Mouse (Mus musculus): ENCODE measurements around the gene Lypla2.

Gene Lypla2

DNA sequence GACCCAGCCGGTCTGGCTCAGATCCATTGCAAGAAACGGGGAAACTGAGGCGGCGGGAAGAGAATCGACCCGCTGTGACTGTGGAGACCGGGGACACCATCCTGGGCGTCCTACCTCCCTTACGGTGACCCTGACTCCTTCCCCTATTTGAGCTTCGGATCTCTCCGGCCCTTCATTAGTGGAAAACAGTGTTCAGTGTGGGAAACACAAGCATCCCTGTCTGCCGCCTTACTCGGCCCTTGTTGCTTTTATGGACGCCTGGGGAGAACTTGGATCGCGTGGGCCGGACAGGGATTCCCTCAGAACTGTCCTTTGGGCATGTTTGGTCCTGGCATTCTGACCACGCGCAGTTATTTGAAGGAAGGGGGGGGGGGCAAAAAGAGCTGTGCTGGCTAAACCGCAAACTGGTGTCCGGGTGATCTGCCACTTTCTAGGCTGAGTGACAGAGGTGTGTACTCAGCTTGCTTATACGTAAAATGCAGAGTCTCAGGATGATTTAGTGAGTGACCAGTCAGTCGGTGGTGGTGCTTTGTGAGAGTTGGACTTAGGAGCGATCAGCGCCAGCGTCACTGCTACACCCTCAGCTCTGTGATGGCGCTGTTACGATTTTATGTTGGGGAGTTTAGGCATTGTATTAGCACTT lies 25.6 kb downstream of the Lypla2 start:
- DNase-seq: no peak

DNA sequence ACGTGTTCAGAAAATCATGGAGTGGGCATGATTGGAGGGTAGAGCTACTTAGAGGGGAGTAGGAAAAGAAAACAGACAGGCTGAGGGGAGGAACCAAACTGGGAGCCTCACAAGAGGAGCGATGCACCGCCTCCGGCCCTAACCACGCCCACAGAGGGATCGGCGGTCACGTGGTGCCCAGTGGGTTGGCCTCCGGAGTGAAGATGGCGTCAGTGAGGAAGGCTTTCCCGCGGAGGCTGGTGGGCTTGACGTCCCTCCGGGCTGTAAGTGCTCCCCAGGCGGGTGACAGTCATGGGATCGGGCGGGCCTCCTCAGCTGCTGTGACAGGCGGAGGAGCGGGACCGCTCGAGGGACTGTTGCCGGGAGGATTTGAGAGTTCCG lies 26.2 kb downstream of the Lypla2 start, which contains the start of gene Hmgcl:
TSS of gene Hmgcl (plus strand) at position 171 of the 381 bp plus-strand sequence.
- peak; percentile 98 for DNase-seq

DNA sequence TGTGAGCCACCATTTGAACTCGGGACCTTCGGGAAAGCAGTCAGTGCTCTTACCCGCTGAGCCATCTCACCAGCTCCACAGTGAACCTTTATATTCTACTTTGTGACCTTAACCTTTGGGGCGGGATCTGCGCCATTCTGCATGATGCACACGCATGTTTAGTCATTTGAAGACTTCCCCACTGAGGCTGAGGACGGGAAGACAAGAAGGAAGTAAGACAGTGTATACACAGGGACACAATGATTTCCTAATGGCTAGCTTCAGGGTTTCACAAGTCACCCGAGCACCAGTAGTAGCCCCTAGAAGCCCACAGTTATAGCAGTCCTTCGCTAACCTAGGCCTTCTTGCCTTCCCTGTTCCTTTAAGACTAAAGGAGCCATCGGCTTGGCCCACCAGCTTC lies 26.7 kb downstream of the Lypla2 start:
- no peak for DNase-seq

DNA sequence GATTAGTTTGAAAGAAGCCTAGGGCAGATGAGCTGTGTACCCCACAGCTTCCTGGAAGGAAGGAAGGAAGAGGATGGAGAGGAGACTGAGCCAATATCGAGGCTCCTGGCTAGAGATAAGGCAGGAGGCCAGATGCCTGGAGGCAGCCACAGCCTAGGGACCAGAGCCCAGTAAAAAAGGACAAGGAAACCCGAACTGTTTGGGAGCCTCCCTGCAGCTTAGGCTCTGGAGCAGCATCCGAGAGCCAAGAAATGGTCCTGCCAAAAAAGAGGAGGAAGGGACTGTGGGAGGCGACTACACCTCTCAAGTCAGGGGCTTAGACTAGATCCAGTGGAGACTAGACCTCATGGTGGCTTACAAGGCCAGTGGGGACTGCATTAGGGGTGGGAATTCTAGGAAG lies 29.0 kb downstream of the Lypla2 start:
- DNase-seq: no peak

DNA sequence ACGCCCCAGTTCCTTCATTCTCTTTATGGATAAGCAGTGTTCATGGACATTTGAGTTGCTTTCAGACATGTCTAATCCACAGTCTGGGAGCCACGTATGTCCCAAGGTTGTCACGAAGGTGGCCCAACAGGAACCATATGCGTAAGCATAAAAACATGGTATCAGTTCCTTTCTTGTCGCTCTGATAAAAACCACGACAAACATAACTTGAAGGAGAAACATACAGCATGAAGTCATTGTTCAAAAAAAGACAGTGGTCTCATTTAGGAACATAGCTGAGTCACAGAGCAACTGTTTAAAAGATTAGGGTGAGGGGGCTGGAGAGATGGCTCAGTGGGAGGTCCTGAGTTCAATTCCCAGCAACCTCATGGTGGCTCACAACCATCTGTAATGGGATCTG lies 30.2 kb downstream of the Lypla2 start:
- DNase-seq: no peak

DNA sequence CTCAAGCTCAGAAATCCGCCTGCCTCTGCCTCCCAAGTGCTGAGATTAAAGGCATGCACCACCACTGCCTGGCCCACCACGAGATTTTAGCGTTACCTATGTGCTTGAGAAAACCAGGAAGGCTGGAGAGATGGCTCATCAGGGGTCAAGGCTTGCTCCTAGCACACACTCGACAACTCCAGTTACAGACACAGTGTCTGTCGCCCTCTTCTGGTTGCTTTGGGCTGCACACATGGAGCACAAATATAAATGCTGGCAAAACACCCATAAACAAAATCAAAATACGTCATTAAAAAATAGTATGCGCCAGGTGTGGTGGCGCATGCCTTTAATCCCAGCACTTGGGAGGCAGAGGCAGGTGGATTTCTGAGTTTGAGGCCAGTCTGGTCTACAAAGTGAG lies 31.4 kb downstream of the Lypla2 start:
- peak in 1 of 2 experiments; percentile 32 for DNase-seq

DNA sequence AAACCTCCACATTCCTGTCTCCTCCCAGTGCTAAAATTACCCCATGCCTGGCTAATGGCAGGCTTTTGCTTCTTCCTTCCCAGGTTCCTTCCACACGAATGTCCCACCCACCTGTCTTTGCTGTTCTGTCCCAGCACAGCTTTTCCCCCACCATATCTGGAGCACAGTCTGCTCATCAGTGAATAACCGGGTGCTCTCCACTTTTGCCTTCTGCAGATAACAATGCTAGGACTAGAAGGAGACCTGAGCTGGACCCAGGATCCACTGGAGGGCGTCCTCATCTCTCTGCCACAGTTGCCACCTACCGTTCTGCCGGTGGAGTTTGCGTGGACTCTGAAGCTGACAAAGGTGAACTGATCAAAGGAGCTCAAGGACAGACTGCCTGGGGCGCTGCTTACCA lies 33.6 kb downstream of the Lypla2 start:
- DNase-seq: no peak

DNA sequence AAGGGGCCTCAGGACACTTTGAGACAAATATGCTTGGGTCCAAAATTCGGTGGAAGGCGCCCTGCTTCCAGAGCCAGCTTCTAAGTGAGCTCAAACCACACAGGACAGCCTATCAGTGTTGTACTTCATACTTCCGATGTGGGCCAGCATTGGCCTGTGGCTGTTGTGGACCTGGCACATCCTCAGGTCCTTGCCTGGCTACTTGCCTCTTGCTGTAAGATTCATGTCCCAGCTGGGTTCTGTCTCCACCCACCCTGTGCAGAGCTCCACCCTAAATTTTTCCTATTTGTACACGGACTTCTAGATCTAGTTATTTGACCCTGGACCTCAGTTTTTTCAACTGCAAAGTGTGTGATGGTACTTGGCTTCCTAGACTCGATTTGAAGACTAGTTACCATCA lies 36.9 kb downstream of the Lypla2 start:
- no peak for DNase-seq

DNA sequence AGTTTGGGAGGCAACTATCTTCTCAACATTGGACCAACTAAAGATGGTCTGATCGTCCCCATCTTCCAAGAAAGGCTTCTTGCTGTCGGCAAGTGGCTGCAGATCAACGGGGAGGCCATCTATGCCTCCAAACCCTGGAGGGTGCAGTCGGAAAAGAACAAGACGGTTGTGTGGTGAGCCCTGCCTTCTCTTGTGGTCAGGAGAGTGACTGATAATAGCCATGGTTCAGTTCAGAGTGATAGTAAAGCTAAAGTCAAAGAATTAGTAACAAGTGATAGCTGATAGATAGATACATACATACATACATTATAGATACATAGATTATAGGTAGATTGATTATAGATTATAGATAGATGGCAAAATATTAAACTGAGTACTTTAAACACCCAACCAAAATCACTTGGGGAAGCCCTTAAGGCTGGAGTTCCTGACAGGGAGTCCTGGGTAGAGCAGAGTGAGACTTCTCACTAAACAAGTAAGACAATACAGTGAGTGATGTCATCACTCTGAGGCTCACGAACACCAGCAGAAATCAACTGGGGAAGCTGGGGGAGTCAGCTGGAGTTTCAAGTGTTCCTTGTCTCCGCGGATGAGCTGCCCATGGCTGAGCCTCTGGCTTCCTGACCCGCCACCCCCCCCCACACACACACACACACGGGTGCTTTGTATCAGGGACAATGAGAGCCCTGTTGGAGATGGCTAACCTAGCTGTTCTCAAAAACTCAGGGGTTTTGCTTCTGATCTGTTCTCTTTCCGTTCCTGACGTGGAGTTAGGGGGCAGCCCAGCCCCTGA lies 37.5 kb downstream of the Lypla2 start:
- DNase-seq: no peak

DNA sequence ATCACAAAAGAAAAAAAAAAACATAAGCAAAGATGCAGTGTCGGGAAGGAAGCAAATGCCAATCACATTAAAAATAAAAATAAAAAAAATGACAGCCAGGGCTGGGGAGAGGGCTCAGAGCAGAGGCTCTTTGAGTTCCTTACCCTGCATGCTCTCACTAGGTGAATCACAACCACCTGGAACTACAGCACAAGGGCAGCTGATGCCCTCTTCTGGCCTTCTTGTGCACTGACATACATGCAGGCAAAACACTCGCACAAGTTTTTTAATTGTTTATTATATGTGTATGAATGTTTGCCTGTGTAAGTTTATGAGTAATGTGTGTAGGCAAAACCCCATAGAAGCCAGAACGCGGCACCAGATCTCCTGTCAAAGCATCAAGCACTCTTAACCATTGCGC lies 40.6 kb downstream of the Lypla2 start:
- DNase-seq: peak; percentile 49 to 57

DNA sequence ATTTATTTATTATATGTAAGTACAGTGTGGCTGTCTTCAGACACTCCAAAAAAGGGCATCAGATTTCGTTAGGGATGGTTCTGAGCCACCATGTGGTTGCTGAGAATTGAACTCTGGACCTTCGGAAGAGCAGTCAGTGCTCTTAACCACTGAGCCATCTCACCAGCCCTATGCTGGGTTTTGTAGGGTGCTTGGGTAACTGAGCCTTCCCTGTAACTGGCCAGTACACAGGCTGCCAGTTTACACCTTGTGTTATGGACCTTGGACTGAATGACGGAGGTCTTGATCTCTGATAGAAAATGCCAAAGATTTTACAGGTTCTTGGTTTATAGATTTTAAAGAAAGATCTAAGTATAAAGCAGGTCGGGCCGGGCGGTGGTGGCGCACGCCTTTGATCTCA lies 42.2 kb downstream of the Lypla2 start:
- no peak for DNase-seq

DNA sequence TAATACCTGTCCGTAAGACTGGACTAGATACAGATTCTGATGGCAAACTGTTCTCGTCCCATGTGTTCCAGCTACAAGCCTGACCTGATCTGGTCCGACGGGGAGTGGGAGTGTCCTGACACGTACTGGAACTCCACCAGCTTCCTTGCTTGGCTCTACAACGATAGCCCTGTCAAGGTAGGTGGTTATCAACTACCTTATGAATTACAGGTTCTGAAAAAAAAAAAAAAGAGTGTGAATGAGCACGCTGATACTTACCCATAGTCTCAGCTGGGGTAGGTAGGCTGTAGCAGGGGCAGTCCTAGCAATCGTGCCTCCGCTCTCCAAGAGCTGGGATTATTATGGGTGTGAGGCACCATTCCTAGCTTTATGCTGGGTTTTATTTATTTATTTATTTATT lies 42.6 kb downstream of the Lypla2 start:
- no peak for DNase-seq

DNA sequence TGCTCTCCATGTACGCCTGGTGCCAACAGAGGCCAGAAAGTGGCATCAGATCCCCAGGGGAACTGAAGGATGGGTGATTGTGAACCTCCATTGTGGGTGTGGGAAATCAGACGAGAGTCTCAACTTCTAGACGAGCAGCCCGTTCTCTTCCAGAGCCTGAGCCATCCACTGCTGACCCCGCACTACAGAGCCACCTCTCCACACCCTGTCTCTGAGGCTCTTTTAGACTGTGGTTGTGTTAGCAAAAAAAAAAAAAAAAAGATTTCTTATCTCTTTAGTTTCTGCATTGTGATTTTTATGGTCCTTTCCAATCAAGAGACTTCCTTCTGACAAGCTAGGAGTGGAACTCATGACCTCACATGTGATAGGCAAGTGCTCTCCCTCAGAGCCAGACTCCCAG lies 43.0 kb downstream of the Lypla2 start:
- DNase-seq: no peak

DNA sequence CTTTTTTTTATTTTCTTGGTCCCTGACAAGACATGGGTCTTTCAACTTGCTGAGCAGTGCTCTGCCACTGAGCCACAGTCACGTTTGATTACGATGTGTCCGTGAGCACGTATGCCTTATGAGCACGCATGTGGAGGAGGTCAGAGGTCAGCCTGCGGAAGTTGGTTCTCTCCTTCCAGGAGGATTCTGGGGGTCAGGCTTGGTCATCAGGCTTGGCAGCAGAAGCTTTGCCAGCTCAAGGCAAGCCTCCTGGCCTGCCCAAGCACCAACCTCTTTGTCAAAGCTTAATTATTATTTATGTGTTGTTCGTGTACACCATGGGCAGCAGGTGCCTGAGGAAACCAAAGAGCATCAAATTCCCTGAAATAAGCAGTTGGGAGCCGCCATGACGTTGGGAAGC lies 44.0 kb downstream of the Lypla2 start:
- peak in 1 of 2 experiments; percentile 62 for DNase-seq

DNA sequence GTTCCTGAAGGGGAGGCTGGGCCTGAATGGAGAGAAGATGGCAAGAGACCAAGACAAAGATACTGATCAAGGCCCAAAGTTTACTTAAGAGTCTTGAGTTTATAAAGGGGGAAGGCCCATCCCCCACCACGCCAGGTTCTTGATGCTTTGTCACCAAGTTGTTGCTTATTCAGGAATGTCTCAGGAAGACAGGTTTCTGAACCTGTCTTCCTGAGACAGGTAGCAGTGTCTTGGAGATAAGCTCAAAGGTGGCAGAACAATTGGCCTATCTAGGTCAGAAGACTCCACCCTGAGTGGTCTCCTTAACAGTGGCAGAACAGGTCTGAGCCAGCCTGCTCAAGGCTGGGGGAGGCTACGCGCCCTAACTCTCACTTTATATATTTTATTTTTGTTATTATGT lies 45.6 kb downstream of the Lypla2 start:
- DNase-seq: no peak

DNA sequence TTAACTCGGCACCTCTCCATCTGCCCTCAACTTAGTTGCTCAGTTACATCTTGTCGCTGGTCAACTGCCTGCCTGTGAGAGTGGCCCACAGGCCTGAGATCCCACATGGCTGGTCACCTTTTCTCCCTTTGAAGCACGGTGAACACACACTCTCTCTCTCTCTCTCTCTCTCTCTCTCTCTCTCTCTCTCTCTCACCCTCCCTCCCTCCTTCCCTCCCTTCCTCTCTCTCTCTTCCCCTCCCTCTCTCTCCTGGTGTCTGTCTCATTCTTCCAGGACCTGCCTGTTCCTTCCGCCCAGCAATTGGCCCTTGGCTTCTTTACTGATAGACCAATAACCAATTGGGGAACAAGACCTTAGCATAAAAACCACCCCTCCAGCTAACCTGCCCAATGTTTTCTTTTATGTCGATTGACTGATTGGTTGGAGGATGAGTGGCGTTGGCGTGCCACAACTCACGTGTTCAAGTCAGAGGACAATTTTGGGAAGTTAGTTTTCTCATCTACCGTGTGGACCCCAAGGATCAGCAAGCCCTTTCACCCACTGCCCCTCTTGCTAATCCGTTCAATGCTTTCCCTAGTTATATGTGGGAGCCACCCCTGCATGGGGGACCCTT lies 46.1 kb downstream of the Lypla2 start:
- DNase-seq: no peak

DNA sequence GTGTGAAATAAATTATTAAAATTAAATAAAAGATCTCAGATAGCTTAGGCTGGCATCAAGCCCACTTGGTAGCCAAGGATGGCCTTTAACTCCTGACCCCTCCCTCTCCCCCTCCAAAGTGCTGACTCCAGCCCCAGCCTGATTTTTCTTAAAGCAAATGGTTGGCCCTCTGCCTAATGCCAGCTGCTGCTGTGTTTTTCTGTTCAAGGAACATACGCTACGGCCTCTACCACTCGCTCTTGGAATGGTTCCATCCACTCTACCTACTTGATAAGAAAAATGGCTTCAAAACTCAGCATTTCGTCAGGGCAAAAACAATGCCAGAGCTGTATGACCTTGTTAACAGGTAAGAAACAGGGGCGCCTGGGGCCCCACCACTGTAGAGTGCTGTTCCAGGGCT lies 47.1 kb downstream of the Lypla2 start:
- peak; percentile 75 to 76 for DNase-seq

DNA sequence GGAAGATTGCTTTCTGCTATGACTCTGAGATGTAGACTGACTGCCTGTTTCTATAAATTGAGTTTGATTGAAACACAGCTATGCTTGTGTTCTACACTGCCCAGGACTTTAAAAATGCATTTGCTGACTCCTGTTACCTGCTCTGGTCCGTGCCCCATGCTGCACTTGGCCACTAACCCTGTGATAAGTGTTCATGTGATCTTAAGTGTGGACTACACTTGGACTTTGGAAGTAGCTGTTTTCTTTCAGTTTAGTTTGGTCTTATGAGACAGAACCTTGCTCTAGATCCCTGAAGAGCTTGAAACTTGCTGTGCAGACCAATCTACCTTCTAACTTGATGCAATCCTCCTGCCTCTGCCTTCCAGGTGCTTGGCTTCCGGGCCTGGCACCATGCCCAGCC lies 48.0 kb downstream of the Lypla2 start:
- DNase-seq: peak; percentile 42 to 72

DNA sequence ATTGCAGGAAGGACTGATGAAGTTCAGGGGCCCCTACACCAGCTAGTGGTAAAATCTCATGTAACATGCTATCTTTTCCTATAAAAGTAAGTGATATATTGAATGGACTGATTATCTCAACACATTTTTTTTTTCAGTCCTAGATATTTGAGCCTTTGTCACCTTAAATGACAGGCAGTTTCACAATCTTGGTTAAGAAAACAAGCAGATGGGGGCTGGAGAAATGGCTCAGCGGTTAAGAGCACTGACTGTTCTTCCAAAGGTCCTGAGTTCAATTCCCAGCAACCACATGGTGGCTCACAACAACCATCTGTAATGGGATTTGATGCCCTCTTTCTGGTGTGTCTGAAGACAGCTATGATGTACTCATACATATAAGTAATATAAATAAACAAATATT lies 50.2 kb downstream of the Lypla2 start:
- no peak for DNase-seq

DNA sequence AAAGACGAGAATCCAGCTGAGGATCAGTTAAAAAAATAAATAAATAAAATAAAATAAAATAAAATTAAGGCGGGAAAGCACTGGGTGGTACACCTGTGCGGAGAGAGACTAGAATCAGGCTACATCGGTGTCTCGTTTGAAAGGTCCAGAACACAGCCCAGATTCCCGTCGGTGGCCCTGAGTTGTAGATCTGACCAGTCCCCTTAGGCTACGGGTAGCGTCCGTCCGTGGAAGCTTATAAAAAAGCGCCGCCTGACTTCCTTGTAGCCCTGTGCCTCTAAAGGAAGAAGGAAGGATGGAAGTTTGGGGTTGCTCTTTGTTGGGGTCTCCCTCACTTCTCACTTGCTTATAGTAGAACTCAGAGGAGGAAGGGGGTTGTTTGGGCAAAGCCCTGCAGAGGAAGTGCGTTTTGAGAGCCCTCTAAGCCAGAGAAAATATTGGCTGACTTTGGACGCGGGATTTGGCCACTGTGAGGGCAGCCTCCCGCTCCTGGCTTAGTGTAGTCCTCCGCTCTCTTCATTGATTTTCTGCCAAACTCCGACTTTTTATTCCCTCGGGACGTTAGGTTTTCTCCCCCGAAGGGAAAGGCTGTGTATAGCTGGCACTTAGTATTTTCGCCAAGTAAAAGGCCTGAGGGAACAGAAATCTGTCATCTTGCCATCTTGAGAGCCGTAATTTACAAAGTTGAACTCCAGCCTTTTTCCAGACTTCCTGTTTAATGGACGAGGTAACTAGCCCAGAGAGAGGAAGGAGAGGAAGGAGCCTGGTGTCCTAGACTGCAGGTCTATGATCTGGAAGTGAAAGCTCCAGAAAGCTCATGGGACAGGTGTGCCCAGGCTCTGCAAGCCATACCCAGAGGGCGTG lies 50.9 kb downstream of the Lypla2 start:
- DNase-seq: peak in 1 of 2 experiments; percentile 26

DNA sequence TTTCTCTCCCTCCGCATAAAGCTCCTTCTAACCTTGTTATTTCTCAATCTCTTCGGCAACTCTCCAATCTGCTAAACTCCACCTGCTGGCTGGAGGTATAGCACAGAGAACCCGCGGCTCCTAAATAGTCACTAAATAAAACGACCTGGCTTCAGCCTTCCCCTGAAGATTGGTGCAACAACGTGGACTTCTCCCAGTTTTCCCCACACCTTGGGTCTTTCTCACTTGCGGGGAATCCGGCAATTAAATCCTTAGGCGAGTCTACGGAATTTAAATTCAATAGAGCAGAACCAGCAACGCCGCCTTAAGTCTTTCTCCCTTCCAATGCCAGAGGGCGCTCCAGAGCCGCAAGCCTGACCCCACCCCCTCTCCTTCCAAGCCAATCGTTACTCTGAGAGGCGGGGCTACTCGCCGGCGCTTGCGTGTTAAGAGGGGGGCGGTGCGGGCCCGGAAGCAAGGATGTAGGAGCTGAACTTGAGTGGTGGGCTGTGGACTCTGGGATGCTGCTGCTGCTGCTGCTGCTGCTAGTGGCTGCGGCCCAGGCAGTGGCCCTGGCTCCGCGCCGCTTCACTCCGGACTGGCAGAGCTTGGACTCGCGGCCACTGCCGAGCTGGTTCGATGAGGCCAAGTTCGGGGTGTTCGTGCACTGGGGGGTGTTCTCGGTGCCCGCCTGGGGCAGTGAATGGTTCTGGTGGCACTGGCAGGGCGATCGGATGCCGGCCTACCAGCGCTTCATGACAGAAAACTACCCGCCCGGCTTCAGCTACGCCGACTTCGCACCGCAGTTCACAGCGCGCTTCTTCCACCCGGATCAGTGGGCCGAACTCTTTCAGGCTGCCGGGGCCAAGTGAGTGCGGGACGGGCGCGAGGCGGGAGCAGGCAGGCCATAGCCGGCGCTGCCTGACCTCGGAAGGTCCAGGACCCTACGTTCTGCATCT lies 51.9 kb downstream of the Lypla2 start, which contains the start of gene Fuca1:
TSS of gene Fuca1 (plus strand) at position 432 of the 938 bp plus-strand sequence.
- peak; percentile 97 to 98 for DNase-seq

DNA sequence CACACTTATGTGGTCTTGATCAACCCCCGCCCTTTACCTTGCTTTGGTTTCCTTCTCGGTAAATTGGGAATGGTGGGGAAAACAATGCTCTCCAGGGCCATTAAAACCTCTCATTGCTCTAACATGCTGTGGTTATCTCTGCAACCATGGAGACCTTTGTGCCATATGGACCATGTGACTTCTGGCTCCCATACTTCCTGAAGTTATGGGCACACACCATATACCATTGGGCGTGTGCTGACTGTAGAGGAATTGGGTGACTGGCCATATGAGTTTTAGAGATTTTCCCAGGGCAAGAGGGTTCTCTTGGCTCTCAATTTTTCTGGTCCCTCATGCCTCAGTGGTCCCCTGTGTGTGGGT lies 53.2 kb downstream of the Lypla2 start:
- no peak for DNase-seq

Measured in kidney, postnatal 25 days (tissue).